Mouse (Mus musculus) hindbrain, embryonic 10.5 days (tissue): ENCODE data around the gene Ugt1a8. TPM values are rescaled to one million over a fixed set of nuclear protein-coding genes. Genes with fewer than 3 reads are reported as not detected.
"Not testable (repeated sequence)": the region's sequence is repeated elsewhere in the genome, so short reads cannot be mapped to it uniquely, and the experiment has no call there.

ENCODE experiments used
- DNase-seq: peaks from one replicate; pipeline ENCODE4 v3.0.0-alpha.2; 2017; ENCODE audit warnings: low spot score
- H3K27ac ChIP-seq: fragments of 300-500 bp; sonication (generic); 2 replicates; pipeline ENCODE4 v1.5.1; 2016; ENCODE audit warnings: mild to moderate bottlenecking, moderate library complexity
- H3K27me3 ChIP-seq: fragments of 300-500 bp; sonication (generic); 2 replicates; pipeline ENCODE4 v1.6.1; 2016; ENCODE audit warnings: mild to moderate bottlenecking; ENCODE audit not compliant: poor library complexity, insufficient read depth, severe bottlenecking
- H3K36me3 ChIP-seq: fragments of 300-500 bp; sonication (generic); 2 replicates; pipeline ENCODE4 v1.6.1; 2016; ENCODE audit warnings: mild to moderate bottlenecking, moderate library complexity
- H3K4me1 ChIP-seq: fragments of 300-500 bp; sonication (generic); replicated peaks from 2 replicates; pipeline ENCODE4 v1.6.1; 2016; ENCODE audit warnings: mild to moderate bottlenecking
- H3K4me3 ChIP-seq: fragments of 300-500 bp; sonication (generic); 2 replicates; pipeline ENCODE4 v1.5.1; 2016; ENCODE audit warnings: mild to moderate bottlenecking, moderate library complexity
- H3K9me3 ChIP-seq: fragments of 300-500 bp; sonication (generic); 2 replicates; pipeline ENCODE4 v1.6.1; 2016; ENCODE audit warnings: mild to moderate bottlenecking, moderate library complexity
- WGBS: fragments of 180-500 bp; shearing (Covaris S2); methylation state at CpG from one replicate; pipeline ENCODE4 v1.1.7; 2016; 5-methylcytosine and 5-hydroxymethylcytosine counted together
- polyA plus RNA-seq: library from polyadenylated mRNA; unstranded; fragments of >200 nt; fragmentation: Nextera tagmentation; extraction: Ambion mirVana; gene quantifications from 2 replicates; pipeline ENCODE4 v1.2.1, GENCODE M21; 2016

The Ugt1a8 gene
- polyA plus RNA-seq, 1 experiment from 2014 or later, result not detected

DNA sequence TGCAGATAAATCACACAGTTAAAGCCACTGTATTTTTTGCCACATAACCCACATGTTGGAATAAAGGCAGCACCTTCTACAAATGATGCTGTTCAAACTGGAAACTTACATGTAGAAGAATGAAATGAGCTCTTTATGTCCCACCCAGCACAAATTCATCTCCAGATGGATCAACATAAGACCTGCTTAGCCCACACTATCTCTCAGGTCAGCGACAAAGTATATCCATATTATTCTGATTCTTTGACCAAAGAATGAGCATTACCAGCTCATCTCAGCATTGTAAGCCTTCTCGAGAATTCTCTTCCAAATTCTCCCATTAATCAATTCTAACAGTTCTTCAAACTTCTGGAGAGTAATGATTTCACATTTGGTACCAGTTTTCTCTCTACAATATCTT, 134.6 kb downstream of the Ugt1a8 start:
- Histone ChIP-seq H3K27ac (no peak overlapping the region), H3K4me3 (no peak overlapping the region), H3K9me3 (peaks cover 20% of the 10 kb centered on the region), H3K4me1 (no peaks in the 10 kb centered on the region), H3K36me3 (no peaks in the 10 kb centered on the region), H3K27me3 (no peaks in the 10 kb centered on the region)
- 55% methylated on average over 2 of the region's 2 CpGs for WGBS
- no peak for DNase-seq

DNA sequence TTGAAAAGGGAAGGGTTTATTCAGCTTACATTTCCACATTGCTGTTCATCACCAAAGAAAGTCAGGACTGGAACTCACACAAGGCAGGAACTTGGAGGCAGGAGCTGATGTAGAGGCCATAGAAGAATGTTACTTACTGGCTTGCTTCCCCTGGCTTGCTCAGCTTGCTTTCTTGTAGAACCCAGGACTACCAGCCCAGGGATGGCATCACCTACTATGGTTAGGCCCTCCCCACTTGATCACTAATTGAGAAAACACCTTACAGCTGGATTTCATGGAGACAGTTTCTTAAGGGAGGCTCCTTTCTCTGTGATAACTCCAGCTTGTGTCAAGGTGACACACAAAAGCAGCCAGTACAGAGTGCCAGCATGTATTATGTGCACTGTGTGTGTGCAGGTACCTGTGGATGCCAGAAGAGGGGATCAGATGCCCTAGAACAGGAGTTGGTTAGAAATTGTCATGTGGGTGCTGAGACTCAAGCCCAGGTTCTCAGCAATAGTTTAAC, 135.4 kb downstream of the Ugt1a8 start:
- DNase-seq, H3K36me3 ChIP-seq, H3K4me1 ChIP-seq, H3K4me3 ChIP-seq, H3K27ac ChIP-seq, H3K27me3 ChIP-seq: not testable (repeated sequence)
- H3K9me3 ChIP-seq, result peaks cover 28% of the 10 kb centered on the region

DNA sequence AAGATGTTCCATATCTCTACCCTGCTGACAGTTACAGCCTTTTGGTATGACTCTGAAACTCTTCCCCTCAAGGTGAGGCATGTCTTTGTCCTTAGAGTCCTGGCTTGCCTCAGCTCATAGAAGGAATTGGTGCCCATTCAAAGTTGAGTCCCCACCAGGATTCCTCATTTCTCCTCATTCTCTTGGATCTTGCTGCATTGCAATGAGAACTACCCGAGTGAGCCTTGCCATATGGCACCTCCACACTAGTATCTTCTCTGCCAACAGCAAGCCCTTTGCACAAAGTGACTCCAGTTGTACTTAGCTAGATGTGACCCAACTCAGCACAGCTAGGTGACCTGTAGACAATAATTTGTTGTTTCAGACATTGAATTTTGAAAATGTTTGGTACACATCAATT, 136.0 kb downstream of the Ugt1a8 start:
- H3K4me3 ChIP-seq, result no peak overlapping the region
- peak; percentile 6 for DNase-seq
- 57% methylated on average over 1 of the region's 1 CpGs for WGBS
- no peaks in the 10 kb centered on the region for H3K36me3 ChIP-seq
- peaks cover 34% of the 10 kb centered on the region for H3K9me3 ChIP-seq
- H3K27ac ChIP-seq, result no peak overlapping the region
- H3K4me1 ChIP-seq, result no peaks in the 10 kb centered on the region
- no peaks in the 10 kb centered on the region for H3K27me3 ChIP-seq

DNA sequence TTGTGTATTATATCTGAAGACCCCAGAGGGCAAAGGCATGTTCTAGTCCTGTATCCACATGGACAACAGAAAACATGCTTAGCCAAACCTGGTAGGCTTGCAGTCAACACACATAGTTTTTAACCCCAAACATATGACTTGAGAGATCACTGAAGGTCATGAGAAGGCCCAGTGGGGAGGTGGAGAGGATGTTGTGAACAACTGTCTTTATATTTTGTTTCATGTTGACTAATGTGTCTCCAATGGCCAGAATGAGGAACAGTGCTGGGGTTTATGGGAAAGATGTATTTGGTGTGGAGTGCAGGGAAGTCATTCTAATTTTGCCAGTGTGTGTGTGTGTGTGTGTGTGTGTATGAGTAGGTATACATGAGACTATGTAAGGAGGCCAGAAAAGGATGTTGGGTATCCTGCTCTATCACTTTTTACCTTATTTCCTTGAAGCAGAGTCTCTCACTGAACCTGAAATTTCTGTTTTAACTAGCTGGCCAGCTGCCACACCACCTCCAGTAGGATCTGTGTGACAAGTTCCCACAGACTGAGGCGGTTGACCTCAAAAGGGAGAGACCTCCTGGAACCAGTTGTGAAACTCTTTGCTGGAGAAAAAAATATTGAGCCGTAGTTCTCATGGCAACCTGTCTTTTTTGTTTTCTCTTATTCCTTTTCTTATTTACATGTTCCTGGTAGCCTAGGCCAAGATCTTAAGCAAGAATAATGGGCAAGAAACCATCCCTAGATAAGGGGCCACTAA, 136.6 kb downstream of the Ugt1a8 start:
- Histone ChIP-seq H3K36me3 (no peaks in the 10 kb centered on the region), H3K9me3 (peaks cover 40% of the 10 kb centered on the region), H3K27ac (no peak overlapping the region), H3K4me1 (no peaks in the 10 kb centered on the region), H3K4me3 (no peak overlapping the region), H3K27me3 (no peaks in the 10 kb centered on the region)
- 71% methylated on average over 2 of the region's 2 CpGs for WGBS
- DNase-seq, result no peak

DNA sequence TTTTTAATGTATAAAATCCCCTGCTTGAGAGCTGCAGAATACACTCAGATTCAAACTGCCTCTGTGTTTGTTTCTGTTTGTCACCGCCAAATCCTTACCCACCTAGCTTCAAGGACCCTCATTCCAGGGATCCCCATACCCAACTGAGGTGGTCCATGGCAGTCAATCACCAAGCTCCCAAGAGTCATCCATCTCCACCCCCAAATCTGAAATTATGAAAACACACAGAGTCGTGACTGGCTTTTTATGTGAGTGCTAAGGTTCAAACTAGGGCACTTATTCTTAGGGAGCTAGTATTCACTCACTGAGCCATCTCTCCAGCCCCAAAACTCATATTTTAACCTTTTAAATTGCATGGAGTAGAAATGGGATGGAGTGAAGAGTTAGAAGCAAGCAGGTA, 137.7 kb downstream of the Ugt1a8 start:
- not testable (repeated sequence) for DNase-seq, H3K27ac ChIP-seq, H3K36me3 ChIP-seq, H3K27me3 ChIP-seq, H3K4me3 ChIP-seq, H3K4me1 ChIP-seq
- 40% methylated on average over 2 of the region's 2 CpGs for WGBS
- peaks cover 51% of the 10 kb centered on the region for H3K9me3 ChIP-seq

DNA sequence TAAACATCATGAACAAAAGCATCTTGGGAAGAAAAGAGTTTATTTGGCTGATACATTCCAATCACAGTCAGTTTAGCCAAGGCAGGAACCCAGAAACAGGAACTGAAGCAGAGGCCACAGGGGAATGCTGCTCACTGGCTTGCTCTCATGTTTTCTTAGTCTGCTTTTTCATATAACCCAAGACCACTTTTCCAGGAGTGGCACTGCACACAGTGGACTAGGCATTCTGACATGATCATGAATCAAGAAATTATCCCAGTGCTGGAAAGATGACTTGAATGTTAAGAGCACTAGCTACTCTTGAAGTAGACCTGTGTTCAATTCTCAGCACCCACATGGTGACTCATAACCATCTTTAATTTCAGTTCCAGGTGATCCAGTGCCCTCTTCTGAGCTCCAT, 138.1 kb downstream of the Ugt1a8 start:
- no peaks in the 10 kb centered on the region for H3K27me3 ChIP-seq
- no peak overlapping the region for H3K4me3 ChIP-seq
- H3K4me1 ChIP-seq, result no peaks in the 10 kb centered on the region
- no peak for DNase-seq
- H3K9me3 ChIP-seq, result peaks cover 55% of the 10 kb centered on the region
- H3K27ac ChIP-seq, result no peak overlapping the region
- no peaks in the 10 kb centered on the region for H3K36me3 ChIP-seq

DNA sequence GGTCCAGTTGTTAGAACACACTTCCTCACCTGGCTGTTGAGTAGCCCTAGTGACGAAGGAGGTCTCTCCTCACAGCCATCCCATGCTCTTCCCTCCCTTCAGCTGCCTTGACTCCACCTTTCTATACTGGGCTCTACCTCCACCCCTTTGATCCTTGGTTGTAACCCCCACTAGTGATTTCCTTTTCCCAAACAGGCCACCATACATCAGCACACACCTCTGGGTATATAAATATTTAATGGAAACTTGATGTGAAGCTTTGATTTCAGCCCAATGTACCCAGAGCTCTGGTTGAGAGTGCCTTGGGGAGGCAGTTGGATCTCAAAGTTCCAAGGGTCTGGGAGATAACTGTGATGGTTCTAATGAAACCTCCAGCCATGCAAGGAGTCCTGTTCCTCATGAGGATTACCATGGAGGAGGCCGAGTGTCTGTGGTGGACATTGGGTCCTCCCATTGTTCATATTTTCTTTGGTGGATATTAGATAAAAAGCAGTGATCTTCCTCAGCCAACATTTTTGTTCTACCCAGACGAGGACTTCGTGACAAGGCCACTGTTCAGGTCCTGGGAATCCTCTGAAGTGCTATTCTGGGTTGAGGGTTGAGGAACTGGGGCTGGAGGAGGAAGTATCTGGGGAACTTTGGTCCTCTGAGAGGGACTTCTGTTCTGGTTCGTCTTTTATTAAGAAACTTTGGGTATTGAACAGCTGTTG, 139.2 kb downstream of the Ugt1a8 start, which contains the start of gene Mroh2a:
TSS of gene Mroh2a (plus strand) at position 317 of the 710 bp plus-strand sequence.
- Histone ChIP-seq H3K36me3 (no peaks in the 10 kb centered on the region), H3K4me3 (no peak within 1 kb of the TSS), H3K27ac (no peak within 1 kb of the TSS), H3K9me3 (peaks cover 66% of the 10 kb centered on the region), H3K27me3 (no peaks in the 10 kb centered on the region), H3K4me1 (no peaks in the 10 kb centered on the region)
- 56% methylated on average over 5 of the region's 5 CpGs for WGBS
- peak; percentile 2 for DNase-seq

DNA sequence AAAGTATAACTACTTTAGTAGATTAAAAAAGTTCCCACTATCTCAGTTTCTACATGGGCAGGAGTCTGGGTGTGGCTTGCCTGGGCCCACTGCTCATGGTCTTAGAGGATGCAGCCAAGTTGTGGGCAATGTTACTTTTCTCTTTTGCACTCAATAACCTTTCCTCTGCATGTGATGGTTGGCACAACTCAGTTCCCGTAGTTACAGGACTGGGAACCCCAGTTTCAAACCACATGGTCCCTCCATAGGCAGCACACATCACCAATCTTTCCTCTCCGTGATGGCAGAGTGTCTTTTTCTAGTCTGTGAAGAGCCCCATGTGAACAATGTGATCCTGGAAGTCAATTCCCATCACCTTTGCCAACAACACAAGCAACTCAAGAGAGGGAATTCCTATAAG, 139.9 kb downstream of the Ugt1a8 start:
- H3K27ac ChIP-seq, result no peak overlapping the region
- H3K4me1 ChIP-seq, result no peaks in the 10 kb centered on the region
- no peaks in the 10 kb centered on the region for H3K36me3 ChIP-seq
- no peaks in the 10 kb centered on the region for H3K27me3 ChIP-seq
- no peak overlapping the region for H3K4me3 ChIP-seq
- no peak for DNase-seq
- 63% methylated on average over 2 of the region's 2 CpGs for WGBS
- H3K9me3 ChIP-seq, result peaks cover 73% of the 10 kb centered on the region

DNA sequence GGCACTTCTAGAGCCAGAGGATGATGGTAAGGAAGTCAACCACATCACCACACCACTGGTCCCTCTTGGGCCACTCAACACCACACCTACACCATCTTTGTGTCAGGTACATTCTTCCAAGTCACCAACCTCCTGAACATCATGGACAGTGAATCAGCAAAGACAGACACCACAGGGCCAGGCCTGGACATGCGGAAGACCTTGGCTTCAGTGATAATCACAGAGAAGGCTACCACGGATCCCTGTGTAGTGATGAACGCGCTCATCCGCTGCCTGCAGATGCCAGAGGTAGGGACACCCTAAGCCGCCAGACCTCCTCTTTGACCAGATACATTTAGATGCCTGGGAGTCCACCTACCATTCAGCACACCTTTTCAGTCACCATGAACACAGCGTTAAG, 140.5 kb downstream of the Ugt1a8 start:
- no peaks in the 10 kb centered on the region for H3K4me1 ChIP-seq
- H3K27me3 ChIP-seq, result no peaks in the 10 kb centered on the region
- H3K9me3 ChIP-seq, result peaks cover 79% of the 10 kb centered on the region
- DNase-seq, result no peak
- no peak overlapping the region for H3K4me3 ChIP-seq
- H3K36me3 ChIP-seq, result no peaks in the 10 kb centered on the region
- WGBS, result 69% methylated on average over 7 of the region's 7 CpGs
- H3K27ac ChIP-seq, result no peak overlapping the region

DNA sequence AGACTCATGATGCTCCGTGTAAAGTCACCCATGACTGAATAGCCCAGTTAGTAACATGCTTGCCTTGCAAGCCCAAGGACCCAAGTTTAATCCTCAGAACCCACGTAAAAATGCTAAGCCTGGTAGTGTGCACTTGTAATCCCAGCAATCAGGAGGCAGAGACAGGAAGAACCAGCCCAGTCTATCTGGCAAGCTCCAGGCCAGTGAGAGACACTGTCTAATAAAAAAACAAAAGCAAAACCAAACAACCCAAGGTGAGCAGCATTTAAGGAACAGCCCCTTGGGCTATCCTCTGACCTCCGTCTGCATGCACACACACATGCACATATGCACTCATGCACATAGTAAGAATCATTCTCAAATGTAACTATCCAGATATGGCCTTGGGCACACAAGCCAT, 142.0 kb downstream of the Ugt1a8 start:
- Histone ChIP-seq H3K4me3 (no peak overlapping the region), H3K27ac (no peak overlapping the region), H3K4me1 (no peaks in the 10 kb centered on the region), H3K27me3 (no peaks in the 10 kb centered on the region), H3K9me3 (peaks cover 93% of the 10 kb centered on the region), H3K36me3 (no peaks in the 10 kb centered on the region)
- WGBS, result 76% methylated on average over 3 of the region's 3 CpGs
- no peak for DNase-seq

DNA sequence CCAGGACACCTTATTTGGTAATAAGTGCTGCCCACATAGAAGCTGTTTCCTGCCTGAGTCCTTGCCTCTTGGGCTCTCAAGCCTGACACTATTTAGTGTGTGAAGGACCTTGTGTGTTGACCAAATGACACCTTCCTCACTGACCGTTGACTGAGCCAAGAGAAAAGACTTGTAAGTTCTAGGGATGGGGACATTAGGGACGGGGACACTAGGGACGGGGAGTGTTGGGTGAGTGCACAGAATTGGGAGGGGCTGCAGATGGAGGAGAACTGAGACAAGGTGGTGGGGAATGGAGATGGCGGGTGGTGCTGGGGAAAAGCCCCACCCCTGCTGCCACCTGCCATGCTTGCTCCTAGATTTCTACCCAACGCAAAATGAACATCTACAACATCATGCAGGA, 142.4 kb downstream of the Ugt1a8 start:
- DNase-seq, result no peak
- H3K36me3 ChIP-seq, result no peaks in the 10 kb centered on the region
- no peaks in the 10 kb centered on the region for H3K4me1 ChIP-seq
- H3K9me3 ChIP-seq, result peaks cover 98% of the 10 kb centered on the region
- H3K4me3 ChIP-seq, result no peak overlapping the region
- 87% methylated on average over 5 of the region's 5 CpGs for WGBS
- no peak overlapping the region for H3K27ac ChIP-seq
- H3K27me3 ChIP-seq, result no peaks in the 10 kb centered on the region

DNA sequence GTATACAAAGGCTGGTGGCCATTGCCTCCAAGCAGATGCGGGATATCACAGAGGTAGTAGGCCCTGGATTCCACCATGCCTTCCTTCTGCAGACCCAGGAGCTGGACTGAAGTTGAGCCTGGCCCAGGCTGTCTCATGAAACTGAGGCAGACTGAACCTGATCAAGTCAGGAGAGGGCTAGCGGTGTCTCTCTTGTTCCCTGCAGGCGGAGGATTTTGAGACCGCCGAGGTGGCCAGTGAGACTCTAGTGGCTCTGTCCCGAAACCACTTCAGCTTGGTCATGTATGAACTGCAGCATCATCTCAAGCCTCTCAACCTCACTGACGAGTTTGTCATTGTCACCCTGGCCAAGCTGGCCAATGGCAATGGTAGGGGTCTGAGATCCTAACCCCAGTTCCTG, 142.8 kb downstream of the Ugt1a8 start:
- Histone ChIP-seq H3K9me3 (peaks cover 100% of the 10 kb centered on the region), H3K36me3 (no peaks in the 10 kb centered on the region), H3K27ac (no peak overlapping the region), H3K27me3 (no peaks in the 10 kb centered on the region), H3K4me1 (no peaks in the 10 kb centered on the region), H3K4me3 (no peak overlapping the region)
- WGBS, result 74% methylated on average over 7 of the region's 7 CpGs
- DNase-seq, result no peak

DNA sequence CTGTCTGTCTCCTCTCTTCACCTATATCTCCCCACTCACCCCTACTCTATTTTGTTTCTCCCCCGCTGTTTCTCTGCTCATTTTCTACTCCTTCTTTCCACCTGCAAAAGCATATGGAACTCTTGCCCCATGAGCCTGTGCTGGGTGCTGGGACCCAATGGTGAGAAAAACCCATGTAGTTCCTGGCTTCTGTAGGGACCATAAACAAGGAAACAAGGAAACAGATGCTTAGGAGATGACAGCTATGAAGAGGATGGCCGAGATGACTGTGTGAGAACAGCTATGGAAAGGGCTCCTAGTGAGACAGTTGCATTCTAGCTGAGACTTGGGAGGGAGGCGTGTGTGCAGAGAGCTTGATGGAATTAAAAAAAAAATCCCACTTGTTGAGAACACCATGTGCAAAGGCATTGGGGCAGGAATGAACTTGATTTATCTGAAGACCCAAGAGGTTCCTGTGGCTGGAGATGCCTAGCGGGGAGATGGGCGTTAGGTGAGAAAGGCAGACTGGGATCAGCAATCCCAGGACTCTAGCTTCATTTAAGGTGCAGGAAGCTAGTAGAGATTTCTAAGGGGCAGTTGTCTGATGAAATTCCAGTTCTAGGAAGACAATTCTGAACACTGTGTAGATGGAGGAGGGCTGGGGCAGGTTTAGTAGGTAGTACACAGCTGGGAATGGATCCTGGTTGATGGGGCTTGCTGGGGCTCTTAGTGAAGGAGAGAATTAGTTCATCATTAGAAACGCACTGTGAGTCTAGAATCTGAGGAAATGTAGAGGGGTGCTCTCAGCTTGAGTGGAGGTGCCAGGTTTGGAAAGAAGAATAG, 143.6 kb downstream of the Ugt1a8 start:
- H3K9me3 ChIP-seq, result peaks cover 100% of the 10 kb centered on the region
- no peaks in the 10 kb centered on the region for H3K27me3 ChIP-seq
- H3K4me3 ChIP-seq, result no peak overlapping the region
- H3K4me1 ChIP-seq, result no peaks in the 10 kb centered on the region
- 76% methylated on average over 6 of the region's 6 CpGs for WGBS
- H3K27ac ChIP-seq, result no peak overlapping the region
- no peak for DNase-seq
- H3K36me3 ChIP-seq, result no peaks in the 10 kb centered on the region
